Mouse (Mus musculus) MN1 (cell line): Measurements from ENCODE around the gene Ppp4c.
A peak's percentile ranks its signal among the peaks of the same experiment; 100 is the strongest.

Source experiments
- DNase-seq: peaks from one replicate; pipeline ENCODE4 v3.0.0-alpha.2; 2016; ENCODE audit warnings: low spot score

The Ppp4c gene

GRCm38 (mm10) chr7:126802134-126802889 is 10.0 kb upstream of the Ppp4c start:
- DNase-seq = no peak

GRCm38 (mm10) chr7:126801057-126801422 is 8.7 kb upstream of the Ppp4c start:
- DNase-seq = no peak

- no peak for DNase-seq
These were observed 8.2 kb upstream of the Ppp4c start for GRCm38 (mm10) chr7:126800269-126801056.

DNA sequence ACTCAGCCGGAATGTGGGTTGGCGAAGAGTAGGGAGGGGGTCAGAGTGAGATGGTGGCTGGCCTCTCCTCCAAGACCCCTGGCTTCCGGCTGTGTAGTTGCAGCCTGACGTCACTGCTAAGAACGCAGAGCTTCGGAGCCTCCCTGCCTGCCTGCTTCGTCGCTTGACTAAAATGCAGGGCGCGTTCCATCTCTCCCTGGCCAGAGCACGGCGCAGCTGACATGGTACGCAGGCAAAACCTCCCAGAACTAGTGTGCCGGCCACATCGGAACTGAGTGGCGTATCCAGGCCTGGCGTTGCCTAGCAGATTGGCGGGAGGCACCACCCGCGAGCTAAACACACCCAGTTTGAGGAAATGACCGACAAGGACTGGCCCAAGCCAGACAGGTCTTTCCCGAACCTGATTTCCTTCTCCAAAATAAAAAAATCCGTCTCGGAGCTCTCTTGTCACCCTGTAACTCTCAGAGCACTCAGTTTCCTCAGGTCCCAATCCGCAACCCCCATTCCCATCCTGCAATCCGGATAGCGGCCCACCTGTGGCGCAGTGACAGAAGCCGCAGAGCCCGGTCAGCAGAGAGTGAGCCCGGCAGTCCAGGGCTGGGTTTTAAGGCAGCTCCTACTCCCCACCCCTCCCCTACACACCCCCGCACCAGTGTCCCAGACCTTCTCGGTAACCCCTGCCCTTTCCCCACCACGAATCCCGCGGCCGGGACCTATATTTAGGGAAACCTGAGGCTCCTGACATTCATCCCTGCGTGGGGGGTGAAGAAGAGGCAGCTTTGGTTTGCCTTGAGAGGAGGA is 7.4 kb upstream of the Ppp4c start:
- no peak for DNase-seq

DNA sequence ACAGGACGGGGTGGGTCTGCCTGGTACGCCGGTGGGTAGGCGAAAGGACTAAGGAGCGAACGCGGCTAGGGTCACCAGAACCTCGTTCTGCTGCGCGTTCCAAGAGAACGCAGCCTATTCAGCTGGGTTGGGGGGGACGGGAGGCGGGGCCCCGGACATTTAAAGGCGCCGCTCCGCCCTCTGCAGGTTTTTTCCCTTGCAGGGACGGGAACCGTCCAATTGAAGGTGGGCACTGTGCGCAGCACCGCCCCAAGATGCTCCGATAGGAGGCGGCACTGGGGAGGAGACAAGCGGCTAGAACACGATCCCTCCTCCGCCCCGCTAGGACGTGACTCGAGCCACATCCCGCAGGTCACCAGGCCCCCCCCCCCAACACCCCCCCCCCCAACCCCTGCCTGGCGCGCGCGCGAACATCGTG is 6.8 kb upstream of the Ppp4c start:
- DNase-seq = peak; percentile 98

- no peak for DNase-seq
These were observed 6.1 kb upstream of the Ppp4c start for GRCm38 (mm10) chr7:126798127-126799049.

DNA sequence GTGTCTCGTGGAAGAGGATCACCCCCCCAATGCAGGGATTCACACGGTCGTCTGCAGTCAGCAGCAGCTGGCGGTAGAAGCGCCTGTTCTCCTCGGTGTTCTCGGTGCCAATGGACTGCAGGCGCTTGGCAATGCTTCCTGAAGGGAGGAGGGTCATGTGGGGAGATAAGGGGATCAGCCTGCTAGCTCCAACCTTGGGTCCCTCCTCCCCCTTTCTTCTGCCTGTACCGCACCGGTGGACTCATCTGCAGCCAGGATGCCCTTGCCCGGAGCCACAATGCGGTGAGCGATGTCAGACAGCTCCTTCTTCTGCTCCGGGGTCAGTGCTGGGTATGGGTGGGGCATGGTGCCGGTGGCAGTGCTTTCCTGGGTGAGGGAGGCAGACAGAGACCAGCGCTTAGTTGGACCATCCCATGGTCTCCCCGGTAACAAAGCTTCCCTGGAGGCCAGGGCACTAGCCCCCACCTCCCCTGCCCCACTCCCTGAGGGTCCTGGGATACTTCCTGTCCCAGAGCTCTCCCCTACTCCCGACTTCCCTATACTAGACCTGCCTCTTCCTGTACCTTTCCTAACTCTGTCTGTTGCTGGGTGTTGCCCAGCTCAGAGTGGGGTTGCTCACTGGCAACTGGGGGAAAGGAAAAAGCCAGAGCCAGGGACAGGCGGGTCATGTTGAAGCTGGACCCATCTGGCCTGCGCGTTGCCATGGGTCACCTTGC is 5.3 kb upstream of the Ppp4c start, which contains the start of gene Fam57b:
Gene Fam57b (plus strand): TSS at position 258 of the 716 bp plus-strand sequence.
- DNase-seq = peak; percentile 62

GRCm38 (mm10) chr7:126796350-126796932 is 4.1 kb upstream of the Ppp4c start:
- peak; percentile 84 for DNase-seq

- peak; percentile 30 for DNase-seq
These were observed 3.4 kb upstream of the Ppp4c start for GRCm38 (mm10) chr7:126795387-126796317.

DNA sequence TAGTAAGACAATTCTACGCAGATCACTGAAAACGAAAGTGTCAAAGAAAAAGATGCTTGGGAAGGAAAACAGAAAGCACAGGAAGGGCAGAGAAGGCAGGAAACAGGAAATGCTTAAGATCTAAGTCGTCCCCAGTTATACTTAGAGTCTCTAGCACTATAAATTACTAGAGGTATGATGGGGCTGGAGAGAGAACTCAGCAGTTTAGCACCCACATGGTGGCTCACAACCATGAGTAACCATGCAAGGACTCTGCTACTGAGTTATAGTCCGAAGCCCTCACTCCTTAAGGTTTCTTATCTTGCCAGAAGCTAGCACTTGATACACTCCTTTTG is 1.9 kb upstream of the Ppp4c start:
- DNase-seq = no peak

DNA sequence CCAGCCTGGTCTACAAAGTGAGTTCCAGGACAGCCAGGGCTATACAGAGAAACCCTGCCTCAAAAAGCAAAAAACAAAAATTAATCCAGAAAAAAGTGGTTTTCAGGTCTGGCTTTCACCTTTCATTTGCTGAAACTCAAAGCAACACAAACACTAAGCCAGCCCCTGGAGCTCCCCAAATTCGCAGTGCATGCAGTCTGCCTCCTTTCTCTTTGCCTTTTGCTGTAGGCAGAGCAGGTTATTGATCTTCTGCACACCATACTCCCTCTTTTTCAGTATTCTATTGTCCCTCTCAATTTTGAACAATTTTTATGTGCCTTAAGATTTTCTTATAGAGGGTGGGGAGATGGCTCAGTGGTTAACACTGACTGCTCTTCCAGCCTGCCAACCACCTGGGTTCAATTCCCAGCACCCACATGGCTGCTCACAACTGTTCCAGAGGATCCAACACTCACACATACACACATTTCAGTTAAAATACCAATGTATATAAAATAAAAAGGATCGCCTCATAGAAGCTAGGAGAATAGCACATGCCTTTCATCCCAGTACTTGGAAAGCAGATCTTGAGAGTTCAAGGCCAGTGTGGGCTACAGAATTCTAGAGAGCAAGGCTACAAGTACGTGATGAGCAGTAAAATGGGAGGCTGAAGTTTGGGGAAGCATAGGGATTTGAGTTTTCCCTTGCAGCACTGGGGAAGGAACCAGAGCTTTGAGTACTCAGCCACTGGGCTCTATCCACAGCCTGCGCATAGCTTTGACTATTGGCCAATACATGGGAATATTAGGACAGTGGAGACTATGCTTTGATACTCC is 1.4 kb upstream of the Ppp4c start:
- DNase-seq = no peak

GRCm38 (mm10) chr7:126792721-126793443 is 586 bp upstream of the Ppp4c start:
- no peak for DNase-seq

GRCm38 (mm10) chr7:126789141-126789540 is 3.2 kb downstream of the Ppp4c start:
- no peak for DNase-seq

- no peak for DNase-seq
These were observed 6.2 kb downstream of the Ppp4c start for GRCm38 (mm10) chr7:126786142-126786541.

- DNase-seq = no peak
These were observed 7.2 kb downstream of the Ppp4c start for GRCm38 (mm10) chr7:126785056-126785455.

GRCm38 (mm10) chr7:126784469-126784868 is 7.8 kb downstream of the Ppp4c start:
- DNase-seq = no peak

DNA sequence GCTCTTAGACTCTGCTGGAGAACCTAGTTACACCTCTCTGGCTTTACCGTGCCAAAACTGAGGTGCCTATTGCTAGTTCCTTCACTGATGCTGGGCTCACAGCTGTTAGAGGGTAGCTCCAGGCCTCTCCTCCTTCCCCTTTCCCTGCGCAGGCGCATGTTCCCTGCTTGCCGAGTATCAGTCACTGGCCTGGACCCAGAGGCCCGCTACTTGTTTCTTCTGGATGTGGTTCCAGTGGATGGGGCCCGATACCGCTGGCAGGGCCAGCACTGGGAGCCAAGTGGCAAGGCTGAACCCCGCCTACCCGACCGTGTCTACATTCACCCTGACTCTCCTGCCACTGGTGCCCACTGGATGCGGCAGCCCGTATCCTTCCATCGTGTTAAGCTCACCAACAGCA is 9.6 kb downstream of the Ppp4c start:
- no peak for DNase-seq
